Mouse (Mus musculus): Measurements from ENCODE around the gene Pcf11.

GRCm38 (mm10) chr7:92610830-92611229, 58.9 kb downstream of the Pcf11 start:
- TF ChIP-seq CTCF (IDR thresholded peaks at IDR 0.05; ENCODE audit: extremely low read depth, insufficient read depth, low read length) (no peak), POLR2A (IDR thresholded peaks at IDR 0.05; ENCODE audit: extremely low read depth, insufficient read depth, low read length) (no peak)

Measured in cortical plate, adult 2 months (tissue).